Mouse (Mus musculus): ENCODE results near the gene Atp2b2.

The Atp2b2 gene

DNA sequence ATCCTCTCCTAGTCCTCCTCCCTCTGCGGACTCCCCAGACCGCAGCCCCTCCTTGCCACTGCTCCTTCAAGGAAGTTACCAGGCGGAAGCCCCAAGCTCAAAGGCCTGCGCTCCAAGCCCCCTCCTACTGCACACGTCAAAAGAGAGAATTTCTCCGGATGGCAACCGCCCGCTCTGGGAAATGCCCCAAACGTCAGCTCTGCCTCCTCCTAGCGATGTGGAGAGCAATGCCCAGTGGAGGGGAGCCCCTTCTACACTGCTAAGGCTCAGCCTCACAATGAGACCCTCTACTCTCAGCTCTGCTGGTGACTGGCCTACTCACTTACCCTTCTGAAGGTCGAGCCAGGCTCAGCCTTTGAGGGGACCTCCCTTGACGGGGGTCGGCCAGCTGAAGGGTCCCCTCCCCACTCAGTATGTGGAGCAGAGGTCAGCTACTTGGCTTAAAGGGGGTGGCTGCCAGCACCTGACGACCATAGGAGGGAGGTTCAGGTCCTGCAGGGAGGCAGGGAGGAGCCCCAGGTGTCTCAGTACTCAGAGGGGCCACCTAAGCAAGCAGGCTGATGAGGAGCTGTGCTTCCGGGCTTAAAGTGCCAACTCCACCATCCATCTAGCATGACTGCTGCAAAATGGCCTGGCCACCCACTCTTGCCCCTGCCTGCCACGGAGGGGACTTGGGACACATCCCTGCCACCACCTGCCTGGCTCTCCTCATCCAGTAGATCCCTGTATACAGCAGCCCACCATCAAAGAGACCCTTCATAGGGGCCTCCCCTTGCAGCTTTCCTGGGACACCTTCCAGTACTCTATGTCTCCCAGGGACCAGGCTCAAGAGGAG lies 152.2 kb downstream of the Atp2b2 start:
- no peak for DNase-seq (ENCODE audit: low read depth)

DNA sequence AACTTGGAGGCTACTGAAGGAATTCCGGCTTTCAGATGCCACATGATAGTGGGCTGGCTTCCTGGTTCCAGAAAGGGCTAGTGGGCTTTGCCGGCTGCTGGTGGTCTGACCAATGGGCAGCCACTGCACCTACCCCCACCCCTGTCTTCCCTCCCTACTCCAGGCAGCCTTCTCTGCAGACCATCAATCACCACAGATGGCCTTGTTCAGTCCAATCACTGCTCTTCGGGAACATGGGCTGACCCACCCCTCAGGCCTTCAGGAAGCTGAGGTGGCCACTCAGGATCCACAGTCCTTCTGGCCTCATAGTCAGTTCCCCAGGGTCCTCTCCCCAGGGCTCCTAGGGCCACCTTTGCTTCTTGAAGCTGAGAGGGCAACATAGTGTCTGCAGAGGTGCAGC lies 153.2 kb downstream of the Atp2b2 start:
- no peak for DNase-seq (ENCODE audit: low read depth)

DNA sequence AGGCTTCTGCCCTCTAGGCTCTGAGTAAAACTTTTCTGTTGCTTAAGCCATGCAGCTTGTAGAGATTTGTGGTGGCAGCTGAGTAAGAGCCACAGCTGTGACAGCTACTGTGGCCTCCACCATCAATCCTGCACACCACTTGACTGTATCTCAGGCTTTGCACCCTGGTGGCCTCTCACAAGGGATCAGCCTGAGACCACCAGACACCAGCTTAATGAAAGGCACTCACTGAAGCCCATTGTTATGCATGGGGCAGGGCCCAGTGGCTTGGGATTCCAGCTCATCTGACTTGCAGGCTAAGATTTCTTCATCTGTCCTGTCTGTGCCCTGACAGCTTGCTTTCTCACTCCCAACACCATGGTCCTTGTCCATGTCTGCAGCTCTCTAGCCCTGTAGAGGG lies 155.5 kb downstream of the Atp2b2 start:
- no peak for DNase-seq (ENCODE audit: low read depth)

DNA sequence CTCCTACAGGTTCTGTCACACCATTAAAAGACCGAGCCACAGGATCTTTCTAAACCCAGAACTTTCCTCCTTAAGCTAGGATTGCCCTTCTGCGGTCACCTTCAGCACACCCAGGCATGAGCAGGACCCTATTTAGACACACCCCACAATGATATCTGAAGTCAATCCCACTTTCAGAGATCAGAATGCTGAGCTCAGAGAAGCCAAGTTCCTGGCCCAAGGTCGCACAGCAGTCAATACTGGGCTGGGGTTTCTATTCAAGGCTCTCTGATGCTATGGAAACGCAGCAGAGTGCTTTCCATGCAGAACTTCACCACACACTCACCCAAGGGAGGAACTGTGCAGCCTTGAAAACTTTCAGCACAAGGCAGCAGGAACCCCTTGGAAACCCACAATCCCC lies 157.6 kb downstream of the Atp2b2 start:
- DNase-seq (ENCODE audit: low read depth) = no peak

DNA sequence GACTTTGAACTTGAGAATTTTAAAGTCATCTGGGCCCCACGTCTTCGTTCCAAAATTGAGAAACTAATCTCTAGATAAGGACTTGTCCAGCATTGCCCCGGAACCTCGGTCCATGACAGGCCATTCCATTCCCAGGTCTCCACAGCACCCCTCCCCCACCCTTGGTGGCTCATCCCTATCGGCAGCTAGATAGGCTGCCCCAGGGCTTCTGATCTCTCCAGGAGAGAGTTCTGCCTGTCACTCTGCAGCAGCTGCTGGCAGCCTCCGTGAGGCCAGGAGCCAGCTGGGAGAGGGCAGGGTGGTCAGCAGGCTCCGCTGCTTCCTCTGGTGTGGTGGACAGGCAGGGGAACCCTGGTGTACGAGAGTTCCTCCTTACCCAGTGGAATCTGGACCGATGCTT lies 159.2 kb downstream of the Atp2b2 start:
- DNase-seq (ENCODE audit: low read depth) = no peak

DNA sequence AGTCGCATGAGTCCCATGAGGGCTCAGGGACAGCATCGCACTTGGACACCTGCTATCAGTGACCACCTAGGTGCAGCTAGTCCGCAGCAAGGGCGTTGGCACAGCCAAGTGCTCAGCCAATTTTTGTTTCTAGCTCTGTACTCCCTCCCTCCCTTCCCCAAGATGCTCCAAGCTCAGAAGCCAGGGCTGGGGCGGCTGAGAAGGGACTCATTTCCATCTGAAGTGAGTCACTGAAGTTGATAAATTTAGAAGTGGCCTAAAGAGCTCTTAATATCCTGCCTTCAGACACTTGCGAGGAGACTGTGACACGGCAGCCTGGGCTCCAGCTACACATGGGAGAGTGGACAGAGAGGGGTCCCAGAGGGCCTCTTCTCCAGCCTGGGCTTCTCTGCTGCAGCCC lies 160.0 kb downstream of the Atp2b2 start:
- no peak for DNase-seq (ENCODE audit: low read depth)

DNA sequence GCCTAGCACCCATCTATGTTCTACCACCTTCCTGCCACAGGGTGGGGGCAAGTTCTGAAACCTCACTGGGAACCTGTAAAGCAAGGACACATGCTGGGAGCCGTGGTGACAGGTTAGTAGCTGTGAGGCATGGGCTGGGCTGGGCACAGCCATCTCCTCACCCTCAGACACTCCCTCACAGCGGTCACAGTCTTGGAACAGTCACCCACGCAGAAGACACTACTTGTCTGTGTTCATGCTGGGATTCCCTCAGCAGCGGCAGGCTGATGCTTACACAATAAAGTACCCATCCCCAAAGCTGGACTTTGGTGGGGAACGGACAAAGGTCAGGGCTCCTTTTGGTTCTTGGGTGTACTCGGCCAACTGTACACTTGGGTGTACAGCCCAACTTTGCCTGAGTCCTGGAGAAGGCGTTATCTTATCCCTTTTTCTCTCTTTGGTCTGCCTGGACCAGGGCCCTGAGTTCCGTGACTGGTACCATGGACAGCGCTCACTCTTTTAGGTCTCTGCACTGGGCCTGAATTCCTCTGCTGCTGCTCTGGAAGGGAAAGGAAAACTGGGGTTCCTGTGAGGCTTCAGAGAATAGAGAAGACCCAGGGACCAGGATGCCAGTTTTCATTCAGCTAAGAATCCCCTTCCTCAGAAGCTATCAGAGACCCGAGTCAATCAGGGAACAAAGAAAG lies 160.7 kb downstream of the Atp2b2 start:
- no peak for DNase-seq (ENCODE audit: low read depth)

DNA sequence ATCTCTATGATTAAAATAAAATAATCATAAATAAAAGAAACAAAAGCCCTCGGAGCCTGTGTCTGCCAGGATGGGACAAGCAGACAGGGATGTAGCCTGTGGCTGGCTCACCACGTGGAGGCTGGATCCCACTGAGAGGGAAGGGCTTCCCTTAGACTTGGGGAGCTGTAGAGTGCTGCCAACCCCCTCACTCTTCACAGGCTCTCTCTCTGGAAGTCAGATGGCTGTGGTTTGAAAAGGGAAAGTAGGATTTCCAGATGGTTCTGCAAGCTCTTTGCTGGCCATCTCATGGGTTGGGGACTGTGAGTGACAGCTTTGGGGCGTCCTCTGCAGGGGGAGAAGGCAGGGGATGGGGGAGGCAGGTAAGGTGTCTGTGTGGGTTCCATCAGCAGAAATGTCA lies 163.0 kb downstream of the Atp2b2 start:
- DNase-seq (ENCODE audit: low read depth) = no peak

DNA sequence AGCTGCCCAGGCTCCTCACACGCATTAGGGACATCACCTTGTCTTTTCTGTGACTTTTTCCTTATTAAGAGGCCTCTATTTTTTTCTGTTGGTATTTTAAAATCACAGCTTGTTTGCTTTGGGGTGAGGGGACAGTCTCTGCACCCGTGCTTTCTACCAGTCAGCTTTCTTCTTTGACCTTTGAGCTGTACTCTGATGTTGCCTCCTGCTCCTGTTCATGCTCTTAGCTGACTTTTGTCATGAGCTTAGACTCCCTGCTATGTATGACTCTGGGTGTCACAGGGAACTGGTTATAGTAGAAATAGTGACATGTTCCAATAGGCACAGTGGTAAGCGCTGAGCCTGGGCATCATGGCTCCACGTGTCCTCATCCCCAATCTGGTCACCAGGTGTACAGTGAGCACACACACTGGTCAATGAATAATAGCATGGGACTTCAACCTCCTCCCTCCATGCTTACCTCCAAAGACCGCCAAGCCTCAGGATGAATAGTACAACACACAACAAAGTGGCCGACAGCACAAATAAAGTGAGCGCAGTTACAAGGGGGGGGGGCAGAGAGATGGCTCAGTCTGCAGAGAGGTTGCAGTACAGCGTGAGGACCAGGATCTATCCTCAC lies 163.8 kb downstream of the Atp2b2 start:
- DNase-seq (ENCODE audit: low read depth) = no peak

DNA sequence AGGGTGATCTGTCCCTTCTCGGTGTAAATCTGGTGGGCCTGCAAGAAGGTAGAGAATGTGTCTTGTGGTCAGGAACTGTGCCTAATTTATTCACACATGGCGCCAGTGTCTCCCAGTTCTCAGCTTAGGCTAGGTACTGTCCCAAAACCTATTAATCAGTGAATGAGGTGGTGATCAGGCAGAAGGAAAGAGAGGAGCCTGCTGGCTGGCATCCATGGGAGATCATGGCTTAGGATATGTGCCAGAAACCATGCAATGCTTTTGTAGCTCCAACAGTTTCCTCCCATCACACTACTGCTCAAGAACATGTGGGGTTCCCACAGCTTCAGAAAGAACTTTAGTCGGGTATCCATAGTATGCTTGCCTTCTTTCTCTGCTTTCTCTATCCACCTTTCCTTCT lies 165.8 kb downstream of the Atp2b2 start:
- no peak for DNase-seq (ENCODE audit: low read depth)

DNA sequence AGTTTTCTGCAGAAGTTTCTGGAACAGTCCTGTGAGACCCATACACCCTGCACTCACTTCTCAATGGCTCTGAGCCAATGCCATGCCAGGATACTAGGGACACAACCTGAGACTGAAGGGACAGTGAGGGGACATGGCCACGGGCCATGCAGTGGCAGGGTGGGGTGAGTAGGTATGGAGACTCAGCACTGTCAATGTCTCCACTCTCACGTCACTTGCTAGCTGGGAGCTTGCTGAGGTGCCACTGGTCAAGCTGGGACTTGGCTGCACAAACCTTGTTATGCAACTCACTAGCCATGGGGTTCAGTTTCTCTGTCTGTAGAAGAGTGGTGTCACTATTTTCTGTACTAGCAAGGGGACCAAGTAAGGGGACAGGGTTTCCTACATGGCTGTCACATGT lies 167.2 kb downstream of the Atp2b2 start:
- DNase-seq (ENCODE audit: low read depth) = no peak

DNA sequence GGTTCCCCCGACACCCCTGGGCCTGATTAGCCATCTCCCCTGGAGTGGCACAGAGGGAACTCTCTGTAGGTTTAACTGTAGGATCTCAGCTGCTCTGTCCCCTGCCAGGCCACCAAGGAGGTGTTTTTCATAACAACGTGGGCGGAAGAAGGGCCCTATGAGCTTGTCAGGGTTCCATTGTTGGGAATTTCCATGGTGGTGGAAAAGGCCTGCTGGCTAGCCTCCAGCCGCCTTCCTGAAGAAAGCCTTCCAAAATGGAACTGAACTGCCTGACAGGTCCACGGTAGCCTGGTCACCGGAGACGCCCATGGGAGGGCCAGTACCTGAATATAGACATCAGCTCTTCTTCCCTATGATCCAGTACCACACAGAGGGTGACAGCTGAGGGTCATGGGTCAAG lies 169.8 kb downstream of the Atp2b2 start:
- no peak for DNase-seq (ENCODE audit: low read depth)

DNA sequence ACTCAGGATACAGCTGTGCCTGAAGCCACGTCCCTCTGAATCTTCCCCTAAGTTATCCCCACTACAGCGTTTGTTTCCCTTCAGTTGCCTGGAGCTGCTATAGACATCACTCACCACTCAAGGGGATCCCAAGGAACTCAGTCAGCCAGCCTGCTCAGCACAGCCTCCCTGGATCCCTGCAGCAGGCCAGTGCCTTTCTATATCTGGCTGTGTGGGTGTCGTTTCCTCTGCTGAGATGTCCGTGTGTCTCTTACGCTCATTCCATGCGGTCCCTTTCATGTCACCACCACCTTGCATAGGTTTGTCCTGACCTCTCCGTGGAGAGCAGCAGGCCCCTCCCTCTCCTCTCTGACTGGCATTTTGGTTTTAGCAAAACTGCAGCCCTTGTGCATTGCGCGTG lies 171.6 kb downstream of the Atp2b2 start:
- no peak for DNase-seq (ENCODE audit: low read depth)

DNA sequence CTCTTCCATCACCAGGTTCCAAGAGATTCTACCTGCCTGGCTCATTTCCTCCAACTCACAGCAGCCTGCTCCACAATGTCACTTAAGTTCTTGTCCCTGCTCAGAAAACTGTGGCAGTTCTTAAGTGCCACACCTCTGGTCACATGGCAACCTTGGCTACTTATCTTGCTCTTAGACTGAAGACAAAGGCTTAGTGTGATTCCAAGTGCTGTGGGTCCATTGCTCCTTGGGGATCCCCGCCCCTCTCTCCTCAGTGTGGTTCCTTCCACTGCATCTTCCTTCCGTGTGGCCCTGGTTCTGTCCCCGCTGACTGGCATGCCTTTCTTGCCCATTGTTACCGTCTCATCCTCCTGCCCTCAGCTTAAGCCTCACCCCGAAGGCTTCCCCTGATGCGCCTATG lies 173.9 kb downstream of the Atp2b2 start:
- DNase-seq (ENCODE audit: low read depth) = no peak

DNA sequence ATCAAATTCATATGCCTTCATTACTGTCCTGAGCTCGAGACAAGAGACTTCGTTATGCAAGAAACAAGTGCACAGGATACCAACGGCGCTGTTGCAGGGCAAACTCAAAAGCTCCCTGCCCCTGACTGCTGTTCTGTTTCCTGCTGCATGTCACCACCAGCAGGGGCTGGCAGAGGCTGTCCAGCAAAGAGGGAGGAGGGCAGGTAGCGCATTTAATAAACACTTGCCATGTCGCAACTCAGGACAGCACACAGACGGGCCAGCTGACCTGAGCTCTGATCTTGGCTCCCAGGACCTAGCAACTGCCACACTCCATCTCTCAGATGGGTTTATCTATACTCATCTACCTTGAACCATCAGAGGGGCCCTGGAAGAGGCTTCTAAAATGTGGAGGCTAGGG lies 176.7 kb downstream of the Atp2b2 start:
- DNase-seq (ENCODE audit: low read depth) = no peak

DNA sequence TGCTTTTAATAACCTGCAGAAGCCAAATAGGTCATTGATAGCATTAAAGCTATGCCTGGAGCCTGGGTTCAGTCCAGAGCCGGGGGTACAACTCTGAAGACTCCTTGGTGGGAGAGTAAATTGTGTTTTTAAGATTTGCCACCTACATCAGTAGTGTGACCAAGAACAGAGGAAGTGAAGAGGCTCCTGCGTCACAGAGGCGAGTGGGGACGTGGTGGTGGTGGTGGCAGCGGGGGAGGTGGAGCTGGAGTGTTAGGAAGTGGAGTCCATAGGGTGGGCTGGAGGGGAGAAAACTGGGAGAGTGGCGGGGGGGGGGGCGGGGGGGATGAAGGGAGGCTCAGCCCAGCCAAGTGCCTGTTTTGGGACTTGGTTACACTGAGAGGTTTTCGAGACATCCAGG lies 177.6 kb downstream of the Atp2b2 start:
- no peak for DNase-seq (ENCODE audit: low read depth)

DNA sequence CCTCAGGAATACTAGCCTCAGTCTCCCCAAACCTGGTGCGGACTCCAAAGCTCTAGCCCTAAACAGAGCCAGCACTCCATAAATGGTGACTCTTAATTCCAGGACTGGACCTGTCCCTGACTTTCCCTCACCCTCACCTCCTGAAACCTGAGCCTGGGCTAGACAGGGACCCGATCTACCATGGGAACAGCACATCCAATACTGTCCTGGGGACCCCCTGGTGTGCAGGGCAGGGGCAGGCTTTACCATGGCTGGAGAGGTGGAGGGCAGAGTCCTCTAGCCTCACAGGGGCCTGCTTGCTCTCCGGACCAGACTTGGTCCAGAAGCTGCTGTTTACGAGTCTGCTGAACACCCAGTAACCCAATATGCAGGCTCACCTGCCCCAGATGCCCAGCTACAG lies 179.5 kb downstream of the Atp2b2 start:
- DNase-seq (ENCODE audit: low read depth) = no peak

DNA sequence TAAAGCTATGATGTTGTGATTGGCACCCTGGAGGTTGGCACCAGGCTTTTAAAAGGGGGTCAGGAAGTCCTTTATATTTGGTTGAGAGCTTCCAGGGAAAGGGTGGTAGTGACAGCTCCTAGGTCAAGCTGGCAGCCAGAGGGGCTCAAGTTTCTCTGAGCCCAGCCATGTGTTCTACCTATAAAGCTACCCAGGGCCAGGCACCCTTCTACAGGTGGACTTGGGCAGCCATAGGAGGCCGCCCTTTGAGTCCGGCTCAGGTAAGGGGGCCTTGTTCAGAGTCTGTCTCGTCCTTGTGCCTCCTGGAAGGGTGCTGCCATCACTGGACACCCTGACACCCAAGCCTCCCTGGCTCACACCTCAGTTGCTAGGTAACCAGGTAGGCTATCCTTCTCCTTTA lies 180.5 kb downstream of the Atp2b2 start:
- no peak for DNase-seq (ENCODE audit: low read depth)

DNA sequence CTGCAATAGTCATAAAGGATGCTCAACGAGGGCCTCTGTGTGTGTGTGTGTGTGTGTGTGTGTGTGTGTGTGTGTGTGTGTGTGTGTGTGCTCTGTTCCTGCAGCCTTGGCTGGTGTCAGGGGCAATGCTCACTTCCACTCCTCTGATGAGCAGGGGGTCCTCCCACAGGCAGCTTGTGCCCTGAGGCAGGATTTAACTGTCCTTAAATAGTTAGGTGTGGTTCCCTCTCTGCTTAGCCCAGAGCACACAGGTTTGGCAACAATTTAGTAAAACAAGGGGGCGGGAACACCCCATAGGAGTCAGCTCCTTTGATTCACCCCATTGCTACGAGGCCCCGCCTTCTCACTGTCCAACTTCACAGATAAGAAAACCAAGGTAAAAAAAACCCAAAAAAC lies 181.0 kb downstream of the Atp2b2 start:
- DNase-seq (ENCODE audit: low read depth) = no peak

DNA sequence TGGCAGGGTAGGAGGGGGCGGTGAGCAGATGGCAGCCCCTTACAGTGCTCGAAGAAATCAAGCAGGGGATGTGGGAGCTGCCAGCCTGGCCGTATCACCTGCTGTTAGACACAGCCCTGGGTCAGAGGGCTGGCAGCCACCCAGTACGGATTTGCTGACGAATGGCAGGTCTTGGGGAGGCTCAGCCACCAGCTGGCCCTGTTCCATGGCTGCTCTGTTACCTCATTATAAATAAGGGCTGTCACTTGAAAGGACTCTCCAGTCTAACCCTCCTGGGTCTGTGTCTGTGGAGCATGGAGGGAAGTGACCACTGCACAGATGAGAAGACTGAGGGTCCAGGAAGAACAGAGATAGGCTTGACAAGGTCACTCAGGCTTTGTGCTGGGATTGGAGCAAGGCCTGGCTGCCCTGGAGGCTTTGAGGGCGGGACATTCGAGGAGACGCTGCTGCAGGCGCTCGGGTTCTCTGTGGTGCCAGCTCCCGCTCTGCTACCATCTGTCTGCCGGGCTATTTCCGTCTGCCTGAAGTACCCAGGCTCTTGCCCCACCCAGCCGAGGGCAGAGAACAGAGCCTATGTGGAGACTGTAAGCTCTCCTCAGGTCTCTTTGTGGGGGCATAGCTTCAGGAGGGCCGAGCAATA lies 181.6 kb downstream of the Atp2b2 start:
- DNase-seq (ENCODE audit: low read depth) = no peak

DNA sequence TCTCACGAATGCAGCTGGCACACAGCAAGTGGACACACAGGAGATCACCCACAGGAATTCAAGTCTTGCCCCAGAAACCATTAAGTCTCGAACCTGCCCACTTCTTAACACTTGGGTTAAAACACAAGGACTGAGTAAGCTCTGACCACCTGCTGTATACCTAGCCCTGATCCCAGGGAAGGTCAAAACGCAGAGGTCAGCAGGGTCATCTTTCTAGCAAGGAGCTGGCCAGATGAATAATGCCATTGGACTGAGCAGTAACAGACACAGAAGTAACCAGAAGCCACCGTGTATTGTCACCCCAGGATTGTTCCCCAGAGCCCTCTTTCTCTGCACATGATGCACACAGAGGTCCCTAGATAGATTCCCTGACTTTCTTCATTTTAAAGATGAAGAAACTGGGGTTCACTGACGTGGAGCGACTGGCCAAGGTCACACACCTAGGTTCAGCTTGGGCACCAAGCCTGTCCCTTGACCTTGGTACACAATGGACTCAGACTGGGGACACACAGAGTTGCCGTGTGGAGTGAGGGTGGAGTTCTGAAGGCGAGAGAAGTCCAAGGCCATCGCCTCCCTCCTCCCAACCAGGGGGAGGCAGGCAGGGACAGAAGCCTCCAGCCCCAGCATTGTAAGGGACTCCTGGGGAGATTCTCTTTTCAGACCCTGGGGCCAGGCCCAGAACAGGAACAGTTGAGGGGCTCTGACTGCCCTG lies 182.2 kb downstream of the Atp2b2 start:
- DNase-seq (ENCODE audit: low read depth) = no peak

DNA sequence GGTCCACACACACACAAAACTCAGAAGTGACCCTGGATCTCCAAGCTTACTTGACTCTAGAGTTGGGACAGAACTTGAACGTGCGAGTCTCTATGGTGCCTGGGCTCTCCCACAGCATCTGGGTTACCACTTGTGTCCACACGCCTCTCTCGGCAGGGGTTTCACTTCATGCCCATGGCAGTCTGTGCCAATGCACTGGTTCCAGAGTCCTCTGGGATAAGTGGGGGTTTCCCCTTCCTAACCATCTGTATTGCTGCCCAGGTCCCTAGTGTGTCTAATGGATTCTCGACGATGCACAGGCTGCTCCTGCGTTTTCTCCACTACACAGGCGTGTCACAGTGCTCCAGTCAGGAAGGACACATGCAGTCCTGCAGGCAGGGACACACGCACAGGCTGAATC lies 184.1 kb downstream of the Atp2b2 start:
- DNase-seq (ENCODE audit: low read depth) = no peak

Measured in fibroblast of lung, adult 2 months (primary cell).